Mouse (Mus musculus) lung, embryonic 16.5 days (tissue): ENCODE measurements around the gene Dpysl4. TPM values are rescaled to one million over a fixed set of nuclear protein-coding genes. Genes with fewer than 3 reads are reported as not detected.

Source experiments
- ATAC-seq: fragments of 200-750 bp; cut with Nextera tagmentation; 2 replicates; pipeline ENCODE4 v1.8.0; 2017; ENCODE audit warnings: low read depth, mild to moderate bottlenecking, moderate library complexity
- H3K27ac ChIP-seq: fragments of 300-500 bp; sonication (generic); 2 replicates; pipeline ENCODE4 v1.5.1; 2014; ENCODE audit warnings: mild to moderate bottlenecking, control low read depth, low read length
- H3K27me3 ChIP-seq: fragments of 300-500 bp; sonication (generic); 2 replicates; pipeline ENCODE4 v1.6.1; 2014; ENCODE audit warnings: low read depth, low read length, mixed read lengths; ENCODE audit not compliant: control insufficient read depth, insufficient read depth
- H3K36me3 ChIP-seq: fragments of 300-500 bp; sonication (generic); 2 replicates; pipeline ENCODE4 v1.6.1; 2014; ENCODE audit warnings: low read length; ENCODE audit not compliant: control insufficient read depth, insufficient read depth
- H3K4me1 ChIP-seq: fragments of 300-500 bp; sonication (generic); replicated peaks from 2 replicates; pipeline ENCODE4 v1.6.1; 2014; ENCODE audit warnings: low read length, mixed read lengths; ENCODE audit not compliant: control insufficient read depth, insufficient read depth
- H3K4me2 ChIP-seq: fragments of 300-500 bp; sonication (generic); 2 replicates; pipeline ENCODE4 v1.6.1; 2014; ENCODE audit warnings: low read depth, low read length, control low read depth
- H3K4me3 ChIP-seq: fragments of 300-500 bp; sonication (generic); 2 replicates; pipeline ENCODE4 v1.5.1; 2014; ENCODE audit warnings: mild to moderate bottlenecking, low read length, control low read depth
- H3K9ac ChIP-seq: fragments of 300-500 bp; sonication (generic); 2 replicates; pipeline ENCODE4 v1.6.1; 2014; ENCODE audit warnings: low read length, control low read depth
- H3K9me3 ChIP-seq: fragments of 300-500 bp; sonication (generic); 2 replicates; pipeline ENCODE4 v1.6.1; 2016; ENCODE audit warnings: low read length; ENCODE audit not compliant: control insufficient read depth
- WGBS: fragments of 180-500 bp; shearing (Covaris S2); extraction: QIAGEN DNeasy Blood & Tissue Kit; methylation state at CpG from one replicate; pipeline ENCODE4 v1.1.7; 2014; 5-methylcytosine and 5-hydroxymethylcytosine counted together
- polyA plus RNA-seq: library from polyadenylated mRNA; unstranded; fragments of >200 nt; fragmentation: Nextera tagmentation; extraction: Ambion mirVana; gene quantifications from 2 replicates; pipeline ENCODE4 v1.2.1, GENCODE M21; 2015

Gene Dpysl4
- polyA plus RNA-seq, 1 experiment from 2014 or later: 4.6 TPM

DNA sequence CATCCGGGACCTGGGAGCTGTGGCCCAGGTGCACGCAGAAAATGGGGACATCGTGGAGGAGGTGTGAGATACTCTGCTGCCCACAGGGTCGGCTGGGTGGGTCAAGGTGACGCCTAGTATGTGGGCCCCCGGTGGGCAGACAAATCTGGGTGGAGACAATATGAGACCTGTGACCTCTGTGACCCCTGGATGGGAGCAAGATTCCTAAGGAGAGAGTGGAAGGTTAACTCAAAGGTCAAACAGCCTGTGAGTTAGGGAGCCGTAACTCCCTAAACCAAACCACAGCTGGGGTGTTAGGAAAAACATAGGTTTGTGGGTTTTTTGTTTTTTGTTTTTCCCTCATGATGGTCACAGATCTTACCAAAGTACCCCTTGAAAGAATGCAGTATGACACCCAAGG is 8.0 kb downstream of the Dpysl4 start:
- H3K9me3 ChIP-seq: no peaks in the 10 kb centered on the region
- ATAC-seq: no peak
- no peak overlapping the region for H3K27ac ChIP-seq
- H3K27me3 ChIP-seq: no peaks in the 10 kb centered on the region
- no peaks in the 10 kb centered on the region for H3K36me3 ChIP-seq
- H3K4me3 ChIP-seq: no peak overlapping the region
- WGBS: 85% methylated on average over 7 of the region's 7 CpGs
- no peak overlapping the region for H3K9ac ChIP-seq
- no peaks in the 10 kb centered on the region for H3K4me1 ChIP-seq
- H3K4me2 ChIP-seq: no peak overlapping the region

DNA sequence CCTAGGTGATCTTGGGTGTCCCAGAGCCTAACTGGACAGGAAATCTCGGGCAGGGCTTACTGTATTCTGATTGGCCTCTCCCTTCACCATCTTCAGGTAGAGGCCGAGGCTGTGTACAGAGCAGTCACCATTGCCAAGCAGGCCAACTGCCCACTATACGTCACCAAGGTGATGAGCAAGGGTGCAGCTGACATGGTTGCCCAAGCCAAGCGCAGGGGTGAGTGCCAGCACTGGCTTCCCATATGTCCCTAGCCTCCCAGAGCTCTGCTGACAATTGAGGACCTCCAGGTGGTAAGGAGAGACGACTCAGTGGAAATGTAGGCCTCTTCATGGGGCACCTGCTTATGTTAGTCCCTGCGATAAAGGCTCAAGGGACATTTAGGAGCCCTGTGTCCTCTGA is 9.0 kb downstream of the Dpysl4 start:
- Histone ChIP-seq H3K27ac (no peak overlapping the region), H3K4me1 (no peaks in the 10 kb centered on the region), H3K9ac (no peak overlapping the region), H3K9me3 (no peaks in the 10 kb centered on the region), H3K4me2 (no peak overlapping the region), H3K36me3 (no peaks in the 10 kb centered on the region), H3K4me3 (no peak overlapping the region), H3K27me3 (no peaks in the 10 kb centered on the region)
- no peak for ATAC-seq
- 82% methylated on average over 6 of the region's 6 CpGs for WGBS

DNA sequence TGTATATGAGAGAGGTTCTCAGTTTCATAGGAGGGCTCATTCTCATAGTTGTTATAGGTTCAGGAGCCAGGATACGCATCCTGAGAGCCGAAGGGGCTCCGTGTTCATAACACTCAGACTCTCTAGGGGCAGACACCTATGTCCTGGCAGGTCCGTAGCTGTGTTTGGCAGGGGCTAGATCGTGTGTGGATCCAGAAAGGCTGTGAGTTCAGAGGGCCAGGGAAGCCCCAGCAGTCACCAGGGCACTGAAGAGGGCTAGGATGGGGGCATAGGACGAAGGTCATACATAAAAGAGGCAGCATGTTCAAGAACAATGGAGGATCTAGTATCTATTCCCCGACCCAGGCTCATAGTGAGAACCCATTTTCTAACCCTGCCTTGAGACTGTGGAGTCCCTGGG is 9.5 kb downstream of the Dpysl4 start:
- WGBS: 84% methylated on average over 7 of the region's 7 CpGs

DNA sequence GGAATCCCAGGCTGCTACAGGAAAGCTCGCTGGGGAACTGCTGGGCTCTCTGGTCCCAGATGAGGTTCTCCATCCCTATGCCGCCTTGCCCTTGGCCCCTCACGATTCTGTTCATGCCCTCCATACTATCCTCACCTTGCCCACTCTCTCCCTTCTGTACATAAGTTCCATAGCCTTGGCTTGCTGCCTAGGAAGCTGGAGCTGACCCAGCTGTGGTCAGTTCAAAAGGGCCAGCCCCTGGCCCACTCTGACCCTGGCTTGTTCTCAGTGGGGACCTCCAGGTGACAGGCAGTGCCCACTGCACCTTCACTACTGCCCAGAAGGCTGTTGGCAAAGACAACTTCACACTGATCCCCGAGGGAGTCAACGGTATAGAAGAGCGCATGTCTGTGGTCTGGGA is 10.6 kb downstream of the Dpysl4 start:
- Histone ChIP-seq H3K36me3 (no peaks in the 10 kb centered on the region), H3K4me1 (no peaks in the 10 kb centered on the region), H3K9me3 (no peaks in the 10 kb centered on the region), H3K27ac (no peak overlapping the region), H3K9ac (no peak overlapping the region), H3K4me2 (no peak overlapping the region), H3K27me3 (no peaks in the 10 kb centered on the region), H3K4me3 (no peak overlapping the region)
- ATAC-seq: no peak
- WGBS: 85% methylated on average over 6 of the region's 6 CpGs

More for the DNA sequence above, 9.5 kb downstream of the Dpysl4 start:
- Histone ChIP-seq H3K27ac (no peak overlapping the region), H3K4me1 (no peaks in the 10 kb centered on the region), H3K4me3 (no peak overlapping the region), H3K9me3 (no peaks in the 10 kb centered on the region), H3K36me3 (no peaks in the 10 kb centered on the region), H3K4me2 (no peak overlapping the region), H3K27me3 (no peaks in the 10 kb centered on the region), H3K9ac (no peak overlapping the region)
- no peak for ATAC-seq

DNA sequence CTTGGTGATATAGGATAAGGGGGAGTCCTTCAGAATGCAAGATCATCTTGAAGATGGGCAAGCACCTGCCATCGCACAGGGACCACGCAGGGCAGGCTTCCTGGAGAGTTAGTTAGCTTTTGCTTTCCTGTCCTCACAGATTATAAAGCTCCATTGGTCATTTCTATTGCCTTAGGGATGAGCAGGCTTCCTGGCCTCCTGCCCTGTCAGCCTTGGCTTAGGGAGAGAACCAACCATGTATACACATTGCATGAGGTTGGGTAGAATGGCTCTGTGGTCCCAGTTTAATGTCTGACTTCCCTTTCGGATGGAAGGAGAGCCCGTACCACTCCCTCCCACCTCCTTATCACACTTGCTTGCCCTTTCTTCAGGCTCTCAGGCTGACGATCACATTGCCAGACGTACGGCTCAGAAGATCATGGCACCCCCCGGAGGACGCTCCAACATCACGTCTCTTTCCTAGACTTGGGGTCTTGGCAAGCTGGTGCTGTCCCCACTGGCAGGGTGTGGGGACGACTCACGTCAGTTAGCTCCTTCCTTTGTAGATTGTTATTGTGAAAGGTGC is 14.8 kb downstream of the Dpysl4 start:
- no peak overlapping the region for H3K9ac ChIP-seq
- no peak overlapping the region for H3K27ac ChIP-seq
- no peak for ATAC-seq
- WGBS: 57% methylated on average over 12 of the region's 12 CpGs
- H3K4me1 ChIP-seq: no peaks in the 10 kb centered on the region
- H3K36me3 ChIP-seq: no peaks in the 10 kb centered on the region
- no peak overlapping the region for H3K4me3 ChIP-seq
- H3K27me3 ChIP-seq: no peaks in the 10 kb centered on the region
- H3K9me3 ChIP-seq: no peaks in the 10 kb centered on the region
- no peak overlapping the region for H3K4me2 ChIP-seq

DNA sequence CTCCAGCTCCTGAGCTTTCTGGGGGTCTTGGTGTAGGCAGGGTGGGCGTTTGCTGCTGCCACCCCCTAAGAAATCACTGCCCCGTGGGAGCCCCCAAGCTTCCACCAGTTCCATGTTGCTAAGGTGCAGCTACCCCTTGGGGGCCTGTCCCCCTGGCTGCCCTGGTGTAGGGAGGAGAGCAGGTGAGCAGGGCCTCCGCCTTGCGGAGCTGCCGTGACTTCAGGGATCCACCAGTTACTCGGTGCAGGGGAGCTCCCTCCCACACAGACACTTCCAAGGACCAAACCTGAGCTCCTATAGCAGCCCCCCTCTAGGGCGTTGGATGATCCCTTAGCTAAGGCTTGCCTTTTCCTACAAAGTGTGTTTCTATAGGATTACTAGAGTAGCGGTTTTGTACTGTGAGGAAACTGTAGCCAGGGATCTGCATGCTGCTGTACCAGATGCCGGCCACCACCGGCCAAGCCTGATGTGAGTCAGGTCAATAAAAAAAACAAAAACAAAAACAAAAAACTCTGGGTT is 15.5 kb downstream of the Dpysl4 start:
- no peaks in the 10 kb centered on the region for H3K9me3 ChIP-seq
- H3K4me2 ChIP-seq: no peak overlapping the region
- H3K4me3 ChIP-seq: no peak overlapping the region
- H3K9ac ChIP-seq: no peak overlapping the region
- no peaks in the 10 kb centered on the region for H3K27me3 ChIP-seq
- H3K36me3 ChIP-seq: no peaks in the 10 kb centered on the region
- H3K4me1 ChIP-seq: no peaks in the 10 kb centered on the region
- 78% methylated on average over 10 of the region's 10 CpGs for WGBS
- no peak for ATAC-seq
- H3K27ac ChIP-seq: no peak overlapping the region

DNA sequence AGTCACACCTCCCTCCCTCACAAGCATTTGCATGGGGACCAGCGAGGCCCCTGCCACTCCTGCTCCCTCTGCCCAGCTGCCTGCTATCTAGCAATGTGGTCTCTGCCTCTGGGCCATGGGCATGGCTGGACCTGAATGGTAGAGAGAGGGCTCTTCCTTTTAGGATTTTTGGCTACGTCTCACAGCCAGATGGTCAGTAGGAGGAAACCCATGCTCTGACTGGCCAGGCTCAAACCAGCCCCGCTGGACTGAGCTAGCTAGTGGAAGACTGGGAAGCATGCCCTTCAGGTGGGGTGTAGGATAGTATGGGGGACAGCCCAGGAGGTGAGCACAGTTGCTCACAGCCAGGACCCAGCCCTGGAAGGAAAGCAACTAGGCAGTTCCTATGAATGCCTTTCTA is 16.0 kb downstream of the Dpysl4 start:
- H3K4me2 ChIP-seq: no peak overlapping the region
- H3K4me1 ChIP-seq: no peaks in the 10 kb centered on the region
- no peaks in the 10 kb centered on the region for H3K9me3 ChIP-seq
- H3K36me3 ChIP-seq: no peaks in the 10 kb centered on the region
- no peak overlapping the region for H3K4me3 ChIP-seq
- ATAC-seq: no peak
- H3K27me3 ChIP-seq: no peaks in the 10 kb centered on the region
- WGBS: 82% methylated on average over 3 of the region's 3 CpGs
- H3K9ac ChIP-seq: no peak overlapping the region
- H3K27ac ChIP-seq: no peak overlapping the region

DNA sequence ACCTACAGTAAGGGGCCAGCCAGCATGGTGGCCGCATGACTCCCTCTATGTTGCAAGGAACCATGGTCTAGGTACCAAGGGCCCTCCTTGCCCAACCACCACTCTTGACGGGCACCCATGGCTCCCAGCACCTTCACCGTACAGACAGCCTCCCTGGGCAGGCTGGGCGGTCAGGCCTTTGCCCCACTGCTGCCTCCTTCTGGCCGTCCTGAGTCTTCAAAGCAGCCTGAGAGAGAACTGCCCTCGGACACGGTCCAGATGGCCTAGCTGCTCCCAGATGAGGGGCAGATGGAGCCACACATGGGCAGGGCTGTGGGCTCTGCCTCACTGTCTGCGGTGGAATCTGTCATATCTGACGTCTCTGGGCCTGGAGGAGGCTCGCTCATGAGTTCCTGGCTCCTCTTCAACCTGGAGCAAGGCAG is 18.2 kb downstream of the Dpysl4 start:
- no peak overlapping the region for H3K9ac ChIP-seq
- no peaks in the 10 kb centered on the region; the same call in 1 of the 2 replicates for H3K4me1 ChIP-seq
- H3K9me3 ChIP-seq: no peaks in the 10 kb centered on the region
- H3K4me2 ChIP-seq: no peak overlapping the region
- no peaks in the 10 kb centered on the region for H3K27me3 ChIP-seq
- H3K36me3 ChIP-seq: no peaks in the 10 kb centered on the region
- H3K27ac ChIP-seq: no peak overlapping the region
- 56% methylated on average over 10 of the region's 10 CpGs for WGBS
- H3K4me3 ChIP-seq: no peak overlapping the region
- ATAC-seq: no peak

DNA sequence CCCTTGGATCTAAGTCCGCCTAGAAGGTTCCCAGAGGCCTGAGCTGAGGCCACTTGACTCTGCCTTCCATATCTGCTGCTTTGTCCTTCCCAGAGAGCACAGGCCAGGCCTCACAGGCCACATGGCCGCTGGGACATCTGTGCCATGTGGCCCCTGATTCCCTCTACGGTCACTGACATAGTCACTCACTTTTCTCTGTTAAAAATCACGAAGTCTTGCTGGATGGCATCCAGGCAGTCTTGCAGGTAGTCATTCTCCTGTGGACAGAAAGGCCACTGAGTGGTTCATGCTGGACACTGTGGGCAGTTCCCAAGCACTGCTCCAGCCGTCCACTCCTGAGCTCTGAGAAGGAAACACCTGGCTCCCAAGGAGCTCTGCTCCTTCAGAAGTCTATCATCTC is 19.3 kb downstream of the Dpysl4 start:
- Histone ChIP-seq H3K27me3 (no peaks in the 10 kb centered on the region), H3K4me2 (no peak overlapping the region), H3K36me3 (no peaks in the 10 kb centered on the region), H3K4me3 (no peak overlapping the region), H3K9me3 (no peaks in the 10 kb centered on the region), H3K27ac (no peak overlapping the region), H3K4me1 (no peaks in the 10 kb centered on the region; the same call in 1 of the 2 replicates), H3K9ac (no peak overlapping the region)
- WGBS: 79% methylated on average over 5 of the region's 5 CpGs
- no peak for ATAC-seq

DNA sequence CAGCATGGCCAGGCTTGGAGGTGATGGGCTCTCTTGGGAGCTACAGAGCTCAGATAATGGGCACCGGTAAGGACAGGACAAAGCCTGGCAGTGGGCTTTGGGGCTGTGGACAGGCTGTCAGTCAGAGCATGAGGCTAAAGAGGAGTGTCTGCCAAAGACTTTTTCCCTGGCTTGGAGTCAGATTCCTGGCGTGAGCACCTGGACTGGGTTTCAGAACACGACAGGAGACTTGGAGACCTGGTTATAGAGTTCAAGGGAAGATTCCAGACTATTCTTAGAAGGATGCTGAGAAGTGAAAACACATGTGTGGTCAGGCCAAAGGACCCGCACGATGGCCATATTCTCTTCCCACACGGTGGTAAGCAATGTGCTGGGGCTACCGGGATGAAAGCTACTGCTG is 19.9 kb downstream of the Dpysl4 start:
- H3K27ac ChIP-seq: no peak overlapping the region
- no peak overlapping the region for H3K4me3 ChIP-seq
- H3K4me2 ChIP-seq: no peak overlapping the region
- H3K9me3 ChIP-seq: no peaks in the 10 kb centered on the region
- 82% methylated on average over 7 of the region's 7 CpGs for WGBS
- H3K4me1 ChIP-seq: no peaks in the 10 kb centered on the region; the same call in 1 of the 2 replicates
- no peaks in the 10 kb centered on the region for H3K27me3 ChIP-seq
- no peak for ATAC-seq
- no peaks in the 10 kb centered on the region for H3K36me3 ChIP-seq
- H3K9ac ChIP-seq: no peak overlapping the region
